Mouse (Mus musculus): ENCODE results near the gene Olfr556. TPM values are rescaled to one million over a fixed set of nuclear protein-coding genes. Genes with fewer than 3 reads are reported as not detected.

Gene Olfr556
- polyA plus RNA-seq (2015; fragmentation: Nextera tagmentation; extraction: Ambion mirVana): not detected in 2 replicates

DNA sequence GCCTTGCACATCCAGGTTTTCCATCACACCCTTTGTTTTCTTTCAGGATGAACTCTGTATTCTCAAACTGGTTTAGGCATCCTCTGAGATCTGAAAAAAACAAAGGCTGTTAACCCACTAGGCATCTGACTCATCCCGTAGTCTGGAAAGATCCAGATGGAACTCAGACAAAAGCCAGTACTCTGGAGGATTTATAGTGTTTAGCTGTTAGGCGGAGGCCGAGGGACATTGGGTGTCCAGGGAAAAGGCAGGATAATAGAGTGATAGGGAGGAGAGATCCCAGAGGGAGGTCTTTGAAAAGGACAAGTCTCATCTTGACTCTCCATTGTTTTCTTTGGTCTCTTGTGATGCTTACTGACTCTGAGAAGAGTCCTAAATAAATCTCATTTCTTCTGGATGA lies at the start of gene Olfr556:
Gene Olfr556 (plus strand): TSS at position 301 of the 400 bp plus-strand sequence.

GRCm38 (mm10) chr7:102618118-102618517 lies 46.6 kb upstream of the Olfr556 start, which contains the start of gene Olfr553:
Gene Olfr553, minus strand, starts transcription at chr7:102618218.

DNA sequence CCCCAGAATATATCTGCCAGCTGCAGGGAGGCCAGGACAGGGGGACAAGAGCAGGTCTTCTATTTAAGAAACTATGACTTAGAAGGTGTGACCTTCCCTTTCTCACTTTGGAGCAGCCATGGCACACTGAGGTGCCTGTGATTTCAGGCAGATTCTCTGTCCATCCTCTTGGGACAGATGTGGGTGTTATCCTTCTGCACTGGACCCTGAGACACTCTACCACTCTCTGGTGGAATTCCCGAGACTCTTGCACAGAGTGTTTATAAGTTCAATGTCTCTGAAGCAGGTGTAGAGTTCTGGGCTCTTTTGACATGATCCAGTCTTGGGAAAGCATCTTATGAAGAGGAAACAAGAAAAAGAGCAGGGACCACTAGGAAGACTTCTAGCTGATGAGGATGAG lies 26.6 kb upstream of the Olfr556 start, which contains the start of gene Olfr554:
Gene Olfr554 (plus strand): TSS at position 301 of the 400 bp plus-strand sequence.

GRCm38 (mm10) chr7:102658523-102658922 lies 6.2 kb upstream of the Olfr556 start, which contains the start of gene Olfr555:
Gene Olfr555, plus strand, starts transcription at chr7:102658823.

DNA sequence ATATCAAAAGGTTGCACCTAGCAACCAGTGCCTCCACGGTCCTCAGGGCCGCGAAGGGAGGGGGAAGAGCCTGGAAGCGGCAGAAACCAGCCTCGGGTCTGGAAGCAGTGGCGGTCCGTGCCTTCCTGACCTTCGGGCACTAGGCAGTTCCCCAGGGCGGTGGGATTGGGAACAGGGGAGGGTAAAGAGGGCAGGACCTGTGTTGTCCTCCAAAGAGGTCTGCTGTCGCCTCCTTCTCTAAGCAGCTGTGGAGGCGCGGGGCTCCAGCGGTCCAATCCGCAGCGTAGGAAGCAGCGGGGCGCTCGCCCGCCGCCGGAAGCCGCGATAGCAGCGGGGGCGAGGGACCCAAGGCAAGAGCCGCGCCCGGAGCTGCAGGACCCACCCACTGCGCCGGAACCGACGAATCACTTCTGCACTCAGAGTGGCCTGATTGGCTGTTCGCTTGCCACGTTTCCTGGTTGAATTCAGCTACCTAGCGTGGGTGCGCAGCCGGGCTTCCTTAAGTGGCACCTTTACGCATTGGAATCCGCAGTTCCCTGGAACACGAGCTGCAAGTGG lies 22.3 kb downstream of the Olfr556 start, which contains the start of gene Trim68:
Gene Trim68 (minus strand): TSS at position 384 of the 558 bp plus-strand sequence.

GRCm38 (mm10) chr7:102695358-102696125 lies 30.8 kb downstream of the Olfr556 start, which contains the start of gene Olfr557:
Gene Olfr557, plus strand, starts transcription at chr7:102695910.

DNA sequence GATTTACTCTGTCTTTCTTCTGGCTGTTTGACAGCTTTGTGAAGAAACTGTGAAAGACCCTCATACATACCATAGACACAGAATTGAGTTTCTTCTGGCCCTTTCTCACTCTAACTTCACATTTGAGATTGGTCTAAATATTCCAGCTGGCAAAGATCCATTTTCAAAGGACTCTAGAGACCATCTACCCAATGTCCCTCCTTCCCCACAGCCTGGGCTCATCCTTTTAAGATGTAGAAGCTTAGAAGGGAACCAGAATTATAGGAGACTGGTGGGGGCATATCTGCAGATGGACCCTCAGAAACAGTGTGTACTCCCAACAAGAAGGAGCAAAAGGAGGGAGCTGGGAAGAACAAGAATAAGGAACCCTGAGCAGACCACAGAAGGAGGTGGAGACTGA lies 37.2 kb downstream of the Olfr556 start, which contains the start of gene Olfr558:
Gene Olfr558 (plus strand): TSS at position 301 of the 400 bp plus-strand sequence.

DNA sequence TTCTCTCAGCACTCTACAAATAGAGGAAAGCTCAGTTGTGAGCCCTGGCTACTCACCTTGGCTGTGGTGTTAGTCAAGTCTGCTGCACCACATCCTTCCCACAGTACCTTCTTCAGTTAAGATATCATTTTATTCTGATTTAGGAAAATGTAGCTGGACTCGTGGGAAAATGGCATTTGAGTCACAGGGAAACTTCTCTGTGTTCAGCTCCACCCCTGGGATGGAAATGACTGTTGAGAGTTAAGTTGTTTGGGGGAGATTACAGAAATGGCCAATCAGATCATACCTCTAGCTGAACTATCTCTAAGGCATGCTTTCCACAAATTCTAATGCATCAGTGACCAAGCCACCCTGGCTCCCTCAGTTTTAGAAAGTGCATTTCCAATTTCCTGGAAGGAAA lies 54.3 kb downstream of the Olfr556 start, which contains the start of gene Olfr33:
Gene Olfr33 (minus strand): TSS at position 101 of the 400 bp plus-strand sequence.

Other genes with a start within 250 kb of the Olfr556 start
- gene Rrm1, start 223.2 kb upstream of the Olfr556 start, polyA plus RNA-seq (2015; fragmentation: Nextera tagmentation; extraction: Ambion mirVana): 45.5 and 58.6 TPM in 2 replicates
- gene Olfr543, start 183.2 kb upstream of the Olfr556 start, polyA plus RNA-seq (2015; fragmentation: Nextera tagmentation; extraction: Ambion mirVana): 0.15 and 0.28 TPM in 2 replicates
- 0.05 TPM in 2 replicates for gene Olfr544, start 176.6 kb upstream of the Olfr556 start, polyA plus RNA-seq (2015; fragmentation: Nextera tagmentation; extraction: Ambion mirVana)
- gene Olfr545, start 165.3 kb upstream of the Olfr556 start, polyA plus RNA-seq (2015; fragmentation: Nextera tagmentation; extraction: Ambion mirVana): not detected in 2 replicates
- gene Olfr547, start 130.2 kb upstream of the Olfr556 start, polyA plus RNA-seq (2015; fragmentation: Nextera tagmentation; extraction: Ambion mirVana): not detected in 2 replicates
- not detected in 2 replicates for gene Olfr548-ps1, start 124.0 kb upstream of the Olfr556 start, polyA plus RNA-seq (2015; fragmentation: Nextera tagmentation; extraction: Ambion mirVana)
- not detected in 2 replicates for gene Olfr549, start 115.0 kb upstream of the Olfr556 start, polyA plus RNA-seq (2015; fragmentation: Nextera tagmentation; extraction: Ambion mirVana)
- gene Trim21, start 99.4 kb upstream of the Olfr556 start, polyA plus RNA-seq (2015; fragmentation: Nextera tagmentation; extraction: Ambion mirVana): 0.45 and 0.80 TPM in 2 replicates
- gene Olfr550, start 93.5 kb upstream of the Olfr556 start, polyA plus RNA-seq (2015; fragmentation: Nextera tagmentation; extraction: Ambion mirVana): not detected in 2 replicates
- not detected in 2 replicates for gene Olfr551, start 73.0 kb upstream of the Olfr556 start, polyA plus RNA-seq (2015; fragmentation: Nextera tagmentation; extraction: Ambion mirVana)
- gene Olfr552, start 67.1 kb upstream of the Olfr556 start, polyA plus RNA-seq (2015; fragmentation: Nextera tagmentation; extraction: Ambion mirVana): not detected in 2 replicates
- not detected in 2 replicates for gene Olfr553, start 46.7 kb upstream of the Olfr556 start, polyA plus RNA-seq (2015; fragmentation: Nextera tagmentation; extraction: Ambion mirVana)
- gene Olfr554, start 26.5 kb upstream of the Olfr556 start, polyA plus RNA-seq (2015; fragmentation: Nextera tagmentation; extraction: Ambion mirVana): not detected in 2 replicates
- not detected in 2 replicates for gene Olfr555, start 6.1 kb upstream of the Olfr556 start, polyA plus RNA-seq (2015; fragmentation: Nextera tagmentation; extraction: Ambion mirVana)
- 17.6 and 21.1 TPM in 2 replicates for gene Trim68, start 22.4 kb downstream of the Olfr556 start, polyA plus RNA-seq (2015; fragmentation: Nextera tagmentation; extraction: Ambion mirVana)
- gene Olfr557, start 31.0 kb downstream of the Olfr556 start, polyA plus RNA-seq (2015; fragmentation: Nextera tagmentation; extraction: Ambion mirVana): not detected in 2 replicates
- gene Olfr558, start 37.3 kb downstream of the Olfr556 start, polyA plus RNA-seq (2015; fragmentation: Nextera tagmentation; extraction: Ambion mirVana): 0.28 and 0.49 TPM in 2 replicates
- not detected in 2 replicates for gene Olfr33, start 54.2 kb downstream of the Olfr556 start, polyA plus RNA-seq (2015; fragmentation: Nextera tagmentation; extraction: Ambion mirVana)
- not detected in 2 replicates for gene Olfr559, start 62.6 kb downstream of the Olfr556 start, polyA plus RNA-seq (2015; fragmentation: Nextera tagmentation; extraction: Ambion mirVana)
- 0.11 TPM in 1 of 2 replicates, not detected in the other for gene Olfr560, start 94.5 kb downstream of the Olfr556 start, polyA plus RNA-seq (2015; fragmentation: Nextera tagmentation; extraction: Ambion mirVana)
- 5.3 and 6.3 TPM in 2 replicates for gene Olfr78, start 94.6 kb downstream of the Olfr556 start, polyA plus RNA-seq (2015; fragmentation: Nextera tagmentation; extraction: Ambion mirVana)
- gene Olfr561, start 106.3 kb downstream of the Olfr556 start, polyA plus RNA-seq (2015; fragmentation: Nextera tagmentation; extraction: Ambion mirVana): not detected in 2 replicates
- not detected in 2 replicates for gene Olfr564, start 138.6 kb downstream of the Olfr556 start, polyA plus RNA-seq (2015; fragmentation: Nextera tagmentation; extraction: Ambion mirVana)
- gene Olfr566, start 193.9 kb downstream of the Olfr556 start, polyA plus RNA-seq (2015; fragmentation: Nextera tagmentation; extraction: Ambion mirVana): not detected in 2 replicates
- gene Olfr568, start 212.2 kb downstream of the Olfr556 start, polyA plus RNA-seq (2015; fragmentation: Nextera tagmentation; extraction: Ambion mirVana): not detected in 2 replicates
- not detected in 2 replicates for gene Olfr569, start 226.0 kb downstream of the Olfr556 start, polyA plus RNA-seq (2015; fragmentation: Nextera tagmentation; extraction: Ambion mirVana)
- not detected in 2 replicates for gene Olfr570, start 229.7 kb downstream of the Olfr556 start, polyA plus RNA-seq (2015; fragmentation: Nextera tagmentation; extraction: Ambion mirVana)

Data from urinary bladder, postnatal 0 days (tissue).